Mouse (Mus musculus): Measurements from ENCODE around the gene Gal3st1. TPM values are rescaled to one million over a fixed set of nuclear protein-coding genes. Genes with fewer than 3 reads are reported as not detected.

Gene Gal3st1
- total and polyA plus RNA-seq, 2 experiments from 2014 or later, result 8.3 to 9.9 TPM

GRCm38 (mm10) chr11:3970361-3970760, 13.1 kb upstream of the Gal3st1 start:
- Histone ChIP-seq H3K36me3 (ENCODE audit: insufficient read depth) (peaks cover 56% of the 10 kb centered on the region), H3K9ac (no peak overlapping the region)

GRCm38 (mm10) chr11:3973081-3973480, 10.4 kb upstream of the Gal3st1 start:
- no peak for ATAC-seq
- peaks cover 84% of the 10 kb centered on the region for H3K36me3 ChIP-seq (ENCODE audit: insufficient read depth)
- 98% methylated on average over 7 of the region's 7 CpGs for WGBS

More at GRCm38 (mm10) chr11:3970361-3970760, 13.1 kb upstream of the Gal3st1 start:
- no peak overlapping the region for H3K4me3 ChIP-seq (ENCODE audit: low read depth, low read length)
- no peak for ATAC-seq
- no peak overlapping the region for H3K27ac ChIP-seq (ENCODE audit: low read depth, low read length)
- no peak for TF ChIP-seq CTCF (IDR thresholded peaks at IDR 0.05; ENCODE audit: low read depth)
- no peaks in the 10 kb centered on the region for H3K27me3 ChIP-seq (ENCODE audit: insufficient read depth, low read length)
- no peak for DNase-seq
- H3K9me3 ChIP-seq (ENCODE audit: low read length), result no peaks in the 10 kb centered on the region
- H3K4me1 ChIP-seq (ENCODE audit: insufficient read depth), result no peaks in the 10 kb centered on the region
- WGBS, result over 99% methylated on average over 7 of the region's 7 CpGs
- H3K4me2 ChIP-seq (ENCODE audit: low read depth), result no peak overlapping the region

GRCm38 (mm10) chr11:3974311-3974710, 9.1 kb upstream of the Gal3st1 start:
- H3K27me3 ChIP-seq (ENCODE audit: insufficient read depth, low read length), result no peaks in the 10 kb centered on the region
- DNase-seq (no peak), ATAC-seq (peak; percentile 29; the same call in 1 of the 2 replicates)
- H3K9ac ChIP-seq, result no peak overlapping the region
- no peak overlapping the region for H3K4me3 ChIP-seq (ENCODE audit: low read depth, low read length)
- WGBS, result 62% methylated on average over 3 of the region's 3 CpGs
- no peaks in the 10 kb centered on the region for H3K4me1 ChIP-seq (ENCODE audit: insufficient read depth)
- H3K27ac ChIP-seq (ENCODE audit: low read depth, low read length), result no peak overlapping the region
- H3K9me3 ChIP-seq (ENCODE audit: low read length), result no peaks in the 10 kb centered on the region
- no peak overlapping the region for H3K4me2 ChIP-seq (ENCODE audit: low read depth)
- H3K36me3 ChIP-seq (ENCODE audit: insufficient read depth), result peaks cover 91% of the 10 kb centered on the region
- no peak for TF ChIP-seq CTCF (IDR thresholded peaks at IDR 0.05; ENCODE audit: low read depth)

More at GRCm38 (mm10) chr11:3973081-3973480, 10.4 kb upstream of the Gal3st1 start:
- no peak for DNase-seq
- Histone ChIP-seq H3K4me2 (ENCODE audit: low read depth) (no peak overlapping the region), H3K27me3 (ENCODE audit: insufficient read depth, low read length) (no peaks in the 10 kb centered on the region), H3K4me1 (ENCODE audit: insufficient read depth) (no peaks in the 10 kb centered on the region), H3K27ac (ENCODE audit: low read depth, low read length) (no peak overlapping the region), H3K4me3 (ENCODE audit: low read depth, low read length) (no peak overlapping the region), H3K9me3 (ENCODE audit: low read length) (no peaks in the 10 kb centered on the region), H3K9ac (no peak overlapping the region)
- no peak for TF ChIP-seq CTCF (IDR thresholded peaks at IDR 0.05; ENCODE audit: low read depth)

- WGBS, result 96% methylated on average over 6 of the region's 6 CpGs
- Histone ChIP-seq H3K36me3 (ENCODE audit: insufficient read depth) (peaks cover 90% of the 10 kb centered on the region), H3K4me3 (ENCODE audit: low read depth, low read length) (no peak within 1 kb of the TSS)
Measured at GRCm38 (mm10) chr11:3976678-3977077, 6.8 kb upstream of the Gal3st1 start, which contains the start of gene 4930556J24Rik. 4930556J24Rik (minus strand) TSS chr11:3976778.

DNA sequence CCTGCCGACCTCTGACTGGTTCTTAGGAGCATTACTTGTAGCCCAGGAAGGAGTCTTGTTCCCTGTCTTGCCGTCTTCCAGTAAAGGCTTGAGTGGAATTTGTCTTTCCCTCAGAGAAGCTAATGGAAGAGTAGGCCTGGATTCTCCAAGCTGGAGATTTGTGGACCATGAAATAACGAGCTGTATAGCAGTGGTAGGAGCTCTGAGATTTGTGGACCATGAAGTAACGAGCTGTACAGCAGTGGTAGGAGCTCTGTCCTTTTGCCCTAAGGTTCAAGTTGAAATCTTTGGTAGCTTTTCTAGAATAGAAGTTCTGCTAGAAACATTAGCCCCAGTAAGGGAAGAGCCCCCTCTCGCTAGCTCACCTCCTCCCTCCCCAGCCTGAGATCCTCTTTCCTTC, 5.0 kb upstream of the Gal3st1 start:
- WGBS, result 91% methylated on average over 5 of the region's 5 CpGs
- peaks cover 73% of the 10 kb centered on the region for H3K36me3 ChIP-seq (ENCODE audit: insufficient read depth)
- no peak for ATAC-seq
- H3K27ac ChIP-seq (ENCODE audit: low read depth, low read length), result no peak overlapping the region
- H3K4me2 ChIP-seq (ENCODE audit: low read depth), result no peak overlapping the region
- no peak overlapping the region for H3K4me3 ChIP-seq (ENCODE audit: low read depth, low read length)
- H3K9me3 ChIP-seq (ENCODE audit: low read length), result no peaks in the 10 kb centered on the region
- no peak for DNase-seq
- H3K9ac ChIP-seq, result no peak overlapping the region
- H3K4me1 ChIP-seq (ENCODE audit: insufficient read depth), result no peaks in the 10 kb centered on the region
- no peaks in the 10 kb centered on the region for H3K27me3 ChIP-seq (ENCODE audit: insufficient read depth, low read length)
- TF ChIP-seq CTCF (IDR thresholded peaks at IDR 0.05; ENCODE audit: low read depth), result no peak

More at GRCm38 (mm10) chr11:3976678-3977077, 6.8 kb upstream of the Gal3st1 start, which contains the start of gene 4930556J24Rik:
- no peak within 1 kb of the TSS for H3K4me2 ChIP-seq (ENCODE audit: low read depth)
- no peaks in the 10 kb centered on the region for H3K4me1 ChIP-seq (ENCODE audit: insufficient read depth)
- TF ChIP-seq CTCF (IDR thresholded peaks at IDR 0.05; ENCODE audit: low read depth), result no peak
- no peak within 1 kb of the TSS for H3K9ac ChIP-seq
- no peaks in the 10 kb centered on the region for H3K9me3 ChIP-seq (ENCODE audit: low read length)
- H3K27me3 ChIP-seq (ENCODE audit: insufficient read depth, low read length), result no peaks in the 10 kb centered on the region
- no peak for DNase-seq
- no peak within 1 kb of the TSS for H3K27ac ChIP-seq (ENCODE audit: low read depth, low read length)
- no peak for ATAC-seq

- H3K9me3 ChIP-seq (ENCODE audit: low read length), result no peaks in the 10 kb centered on the region
- peaks cover 42% of the 10 kb centered on the region for H3K36me3 ChIP-seq (ENCODE audit: insufficient read depth)
- H3K4me1 ChIP-seq (ENCODE audit: insufficient read depth), result no peaks in the 10 kb centered on the region
- peaks cover 5% of the 10 kb centered on the region; the same call in 1 of the 2 replicates for H3K27me3 ChIP-seq (ENCODE audit: insufficient read depth, low read length)
- TF ChIP-seq CTCF (IDR thresholded peaks at IDR 0.05; ENCODE audit: low read depth), result no peak
- no peak overlapping the region for H3K4me3 ChIP-seq (ENCODE audit: low read depth, low read length)
- no peak overlapping the region for H3K27ac ChIP-seq (ENCODE audit: low read depth, low read length)
- ATAC-seq (no peak), DNase-seq (no peak)
- no peak overlapping the region for H3K4me2 ChIP-seq (ENCODE audit: low read depth)
- no peak overlapping the region for H3K9ac ChIP-seq
- WGBS, result 84% methylated on average over 6 of the region's 6 CpGs
Measured at GRCm38 (mm10) chr11:3981536-3981935, 1.9 kb upstream of the Gal3st1 start.

GRCm38 (mm10) chr11:3982275-3983209, 894 bp upstream of the Gal3st1 start:
- Histone ChIP-seq H3K4me3 (ENCODE audit: low read depth, low read length) (no peak overlapping the region), H3K27ac (ENCODE audit: low read depth, low read length) (peak overlapping the region; percentile 10; the same call in 1 of the 2 replicates), H3K27me3 (ENCODE audit: insufficient read depth, low read length) (peaks cover 5% of the 10 kb centered on the region; the same call in 1 of the 2 replicates), H3K9me3 (ENCODE audit: low read length) (no peaks in the 10 kb centered on the region), H3K4me2 (ENCODE audit: low read depth) (peak overlapping the region; percentile 61), H3K36me3 (ENCODE audit: insufficient read depth) (peaks cover 32% of the 10 kb centered on the region), H3K9ac (no peak overlapping the region), H3K4me1 (ENCODE audit: insufficient read depth) (no peaks in the 10 kb centered on the region)
- 70% methylated on average over 7 of the region's 7 CpGs for WGBS
- ATAC-seq (0 out of 2 replicates have a peak, but pooled peaks have one; percentile 3), DNase-seq (no peak)
- TF ChIP-seq CTCF (IDR thresholded peaks at IDR 0.05; ENCODE audit: low read depth), result no peak

Data from forebrain, postnatal 0 days (tissue).